Mouse (Mus musculus) E14TG2a.4 (cell line): Measurements from ENCODE around the gene Bcl2.

ENCODE experiments used
- CTCF ChIP-seq: conservative IDR thresholded peaks from 2 replicates; pipeline ENCODE4 v1.5.1; 2014; ENCODE audit warnings: low read length
- POU5F1 ChIP-seq: IDR thresholded peaks from 2 replicates; pipeline ENCODE4 v1.6.1; 2014; ENCODE audit warnings: low read length, borderline replicate concordance

DNA sequence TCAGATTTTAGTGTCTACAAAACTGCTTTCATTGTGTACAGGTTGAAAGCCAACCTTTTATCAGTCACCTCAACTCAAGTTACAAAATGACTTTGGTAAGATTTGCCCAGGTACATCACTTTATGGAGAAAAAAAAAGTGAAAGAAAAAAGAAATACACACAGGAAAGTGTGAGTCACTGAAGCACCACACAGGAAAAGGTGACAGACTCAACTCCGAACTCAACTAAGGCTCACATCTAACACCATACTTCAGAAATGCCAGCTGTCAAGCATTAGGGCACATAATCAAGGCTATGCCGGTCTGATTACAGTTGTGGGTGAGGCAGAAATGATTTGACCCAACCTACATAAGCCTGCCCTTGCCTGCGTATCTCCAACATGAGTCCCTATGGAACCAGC lies 66.7 kb downstream of the Bcl2 start:
- TF ChIP-seq CTCF (no peak), POU5F1 (no peak)
